Mouse (Mus musculus): ENCODE data around the gene AY761184. TPM values are rescaled to one million over a fixed set of nuclear protein-coding genes. Genes with fewer than 3 reads are reported as not detected.
"Not testable (repeated sequence)": the region's sequence is repeated elsewhere in the genome, so short reads cannot be mapped to it uniquely, and the experiment has no call there.

Gene AY761184
- polyA plus RNA-seq (2014; fragmentation: Nextera tagmentation; extraction: Ambion mirVana): not detected in 2 replicates

DNA sequence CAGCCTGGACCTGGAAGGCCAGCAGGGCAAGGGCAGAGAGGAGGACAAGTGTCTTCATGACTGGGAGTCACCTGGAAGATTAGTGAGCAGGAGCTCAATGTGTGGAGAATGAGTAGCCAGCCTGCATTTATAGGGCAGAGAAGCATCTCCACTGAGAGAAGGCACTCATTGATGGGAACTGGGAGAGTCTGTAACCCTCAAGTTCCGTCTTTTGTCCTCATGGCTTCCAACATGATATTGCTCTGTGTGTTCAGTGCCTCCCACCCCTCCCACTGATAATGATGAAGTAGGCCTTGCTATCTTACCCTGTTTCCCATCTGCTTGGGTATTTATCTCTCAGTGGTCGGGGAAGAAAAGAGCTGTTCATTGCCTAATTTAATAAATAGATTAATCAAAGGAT is at the start of gene AY761184:
TSS of gene AY761184 (minus strand) at position 101 of the 400 bp plus-strand sequence.
- not testable (repeated sequence) for H3K4me3 ChIP-seq (ENCODE audit: low read depth, low read length); H3K36me3 ChIP-seq (ENCODE audit: control insufficient read depth, insufficient read depth, low read length); ATAC-seq (ENCODE audit: low FRiP score); H3K27ac ChIP-seq (ENCODE audit: low read depth, low read length); H3K9me3 ChIP-seq (ENCODE audit: control insufficient read depth, low read length); H3K4me1 ChIP-seq (replicated peaks; ENCODE audit: control insufficient read depth, insufficient read depth, low read length); H3K9ac ChIP-seq (ENCODE audit: low read depth, low read length); H3K27me3 ChIP-seq (ENCODE audit: control insufficient read depth, insufficient read depth, low read length); DNase-seq (ENCODE audit: low spot score); H3K4me2 ChIP-seq (replicated peaks; ENCODE audit: low read depth, low read length)
- WGBS: 88% methylated on average over 2 of the region's 2 CpGs

DNA sequence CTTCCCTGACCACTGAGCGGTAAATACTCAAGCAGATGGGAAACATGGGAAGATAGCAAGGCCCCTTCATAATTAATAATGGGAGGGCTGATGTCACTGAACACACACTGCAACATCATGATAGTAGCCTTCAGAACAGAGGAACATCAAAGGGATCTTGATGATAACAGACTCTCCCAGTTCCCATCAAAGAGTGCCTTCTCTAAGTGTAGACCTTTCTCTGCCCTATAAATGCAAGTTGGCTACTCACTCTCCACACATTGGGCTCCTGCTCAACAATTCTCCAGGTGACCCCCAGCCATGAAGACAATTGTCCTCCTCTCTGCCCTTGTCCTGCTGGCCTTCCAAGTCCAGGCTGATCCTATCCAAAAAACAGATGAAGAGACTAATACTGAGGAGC is 37.9 kb downstream of the AY761184 start, which contains the start of gene Defa34:
TSS of gene Defa34 (plus strand) at position 301 of the 400 bp plus-strand sequence.
- H3K27me3 ChIP-seq (ENCODE audit: control insufficient read depth, insufficient read depth, low read length); H3K9ac ChIP-seq (ENCODE audit: low read depth, low read length); ATAC-seq (ENCODE audit: low FRiP score); H3K36me3 ChIP-seq (ENCODE audit: control insufficient read depth, insufficient read depth, low read length); H3K4me1 ChIP-seq (replicated peaks; ENCODE audit: control insufficient read depth, insufficient read depth, low read length); DNase-seq (ENCODE audit: low spot score); H3K4me2 ChIP-seq (replicated peaks; ENCODE audit: low read depth, low read length); H3K27ac ChIP-seq (ENCODE audit: low read depth, low read length); H3K9me3 ChIP-seq (ENCODE audit: control insufficient read depth, low read length); H3K4me3 ChIP-seq (ENCODE audit: low read depth, low read length): not testable (repeated sequence)
- WGBS: 100% methylated on average over 1 of the region's 1 CpGs

GRCm38 (mm10) chr8:21655480-21655879 is 48.0 kb downstream of the AY761184 start, which contains the start of gene Defa17:
TSS of gene Defa17 (plus strand) at chr8:21655780.
- not testable (repeated sequence) for H3K27ac ChIP-seq (ENCODE audit: low read depth, low read length); H3K27me3 ChIP-seq (ENCODE audit: control insufficient read depth, insufficient read depth, low read length); H3K4me3 ChIP-seq (ENCODE audit: low read depth, low read length); H3K9me3 ChIP-seq (ENCODE audit: control insufficient read depth, low read length); H3K36me3 ChIP-seq (ENCODE audit: control insufficient read depth, insufficient read depth, low read length); ATAC-seq (ENCODE audit: low FRiP score); H3K4me2 ChIP-seq (replicated peaks; ENCODE audit: low read depth, low read length); H3K9ac ChIP-seq (ENCODE audit: low read depth, low read length); H3K4me1 ChIP-seq (replicated peaks; ENCODE audit: control insufficient read depth, insufficient read depth, low read length); DNase-seq (ENCODE audit: low spot score)
- WGBS: no CpG with 5 or more reads among the region's 2 CpGs

Other genes with a start within 250 kb of the AY761184 start
- not detected in 2 replicates for gene Gm7849, start 247.1 kb downstream of the AY761184 start, polyA plus RNA-seq (2014; fragmentation: Nextera tagmentation; extraction: Ambion mirVana)
- not detected in 2 replicates for gene Defa20, start 194.4 kb downstream of the AY761184 start, polyA plus RNA-seq (2014; fragmentation: Nextera tagmentation; extraction: Ambion mirVana)
- gene Defa32, start 174.6 kb downstream of the AY761184 start, polyA plus RNA-seq (2014; fragmentation: Nextera tagmentation; extraction: Ambion mirVana): not detected in 2 replicates
- not detected in 2 replicates for gene Defa37, start 138.3 kb downstream of the AY761184 start, polyA plus RNA-seq (2014; fragmentation: Nextera tagmentation; extraction: Ambion mirVana)
- gene Defa28, start 120.6 kb downstream of the AY761184 start, polyA plus RNA-seq (2014; fragmentation: Nextera tagmentation; extraction: Ambion mirVana): not detected in 2 replicates
- gene Gm7861, start 109.1 kb downstream of the AY761184 start, polyA plus RNA-seq (2014; fragmentation: Nextera tagmentation; extraction: Ambion mirVana): not detected in 2 replicates
- not detected in 2 replicates for gene Defa26, start 85.5 kb downstream of the AY761184 start, polyA plus RNA-seq (2014; fragmentation: Nextera tagmentation; extraction: Ambion mirVana)
- not detected in 2 replicates for gene Defa17, start 47.9 kb downstream of the AY761184 start, polyA plus RNA-seq (2014; fragmentation: Nextera tagmentation; extraction: Ambion mirVana)
- not detected in 2 replicates for gene Defa34, start 37.8 kb downstream of the AY761184 start, polyA plus RNA-seq (2014; fragmentation: Nextera tagmentation; extraction: Ambion mirVana)
- gene Defa24, start 30.8 kb upstream of the AY761184 start, polyA plus RNA-seq (2014; fragmentation: Nextera tagmentation; extraction: Ambion mirVana): not detected in 2 replicates
- not detected in 2 replicates for gene Defb50, start 119.9 kb upstream of the AY761184 start, polyA plus RNA-seq (2014; fragmentation: Nextera tagmentation; extraction: Ambion mirVana)
- gene Defb2, start 136.3 kb upstream of the AY761184 start, polyA plus RNA-seq (2014; fragmentation: Nextera tagmentation; extraction: Ambion mirVana): 0.67 TPM in 1 of 2 replicates, not detected in the other
- 0.91 and 1.5 TPM in 2 replicates for gene Defb10, start 155.3 kb upstream of the AY761184 start, polyA plus RNA-seq (2014; fragmentation: Nextera tagmentation; extraction: Ambion mirVana)
- not detected in 2 replicates for gene Defb9, start 181.8 kb upstream of the AY761184 start, polyA plus RNA-seq (2014; fragmentation: Nextera tagmentation; extraction: Ambion mirVana)
- 7.8 and 9.1 TPM in 2 replicates for gene Defb11, start 202.8 kb upstream of the AY761184 start, polyA plus RNA-seq (2014; fragmentation: Nextera tagmentation; extraction: Ambion mirVana)
- not detected in 2 replicates for gene Defb15, start 229.1 kb upstream of the AY761184 start, polyA plus RNA-seq (2014; fragmentation: Nextera tagmentation; extraction: Ambion mirVana)
- gene Defb35, start 234.7 kb upstream of the AY761184 start, polyA plus RNA-seq (2014; fragmentation: Nextera tagmentation; extraction: Ambion mirVana): not detected in 2 replicates
- not detected in 2 replicates for gene Defb13, start 243.1 kb upstream of the AY761184 start, polyA plus RNA-seq (2014; fragmentation: Nextera tagmentation; extraction: Ambion mirVana)